Mouse (Mus musculus) heart, adult 2 months (tissue): ENCODE results near the gene Kcnc1.

Experiments
- CTCF ChIP-seq: fragments of 200-600 bp; IDR thresholded peaks from 2 replicates; pipeline ENCODE4 v1.8.1; 2022; ENCODE audit warnings: antibody characterized with exemption, mild to moderate bottlenecking, moderate library complexity
- POLR2A ChIP-seq: fragments of 200-500 bp; IDR thresholded peaks from 2 replicates; pipeline ENCODE4 v1.6.1; 2011; ENCODE audit warnings: mild to moderate bottlenecking, low read depth, low read length, control low read depth; ENCODE audit not compliant: insufficient read depth

DNA sequence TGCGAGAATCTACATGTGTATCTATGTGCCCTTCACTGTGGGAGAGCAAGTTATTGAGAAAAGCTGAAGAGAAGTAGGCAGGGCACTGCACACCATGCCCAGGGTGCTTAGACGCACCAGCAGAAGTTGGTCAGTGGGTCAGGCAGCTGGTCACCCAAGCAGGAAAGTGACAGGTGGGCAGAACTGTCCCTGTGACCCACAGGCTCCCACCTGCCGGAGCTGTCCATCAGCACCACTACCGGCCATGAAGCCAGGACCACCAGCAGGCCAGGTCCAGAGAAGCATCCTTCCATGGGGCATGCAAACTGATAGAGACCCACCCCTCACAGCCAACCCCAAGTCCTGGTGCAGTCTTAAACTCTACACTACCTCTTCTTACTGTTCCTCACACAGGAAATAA is 48.6 kb upstream of the Kcnc1 start:
- TF ChIP-seq CTCF (no peak), POLR2A (no peak)
